Mouse (Mus musculus): Measurements from ENCODE around the gene Vash1.

Vash1 gene

DNA sequence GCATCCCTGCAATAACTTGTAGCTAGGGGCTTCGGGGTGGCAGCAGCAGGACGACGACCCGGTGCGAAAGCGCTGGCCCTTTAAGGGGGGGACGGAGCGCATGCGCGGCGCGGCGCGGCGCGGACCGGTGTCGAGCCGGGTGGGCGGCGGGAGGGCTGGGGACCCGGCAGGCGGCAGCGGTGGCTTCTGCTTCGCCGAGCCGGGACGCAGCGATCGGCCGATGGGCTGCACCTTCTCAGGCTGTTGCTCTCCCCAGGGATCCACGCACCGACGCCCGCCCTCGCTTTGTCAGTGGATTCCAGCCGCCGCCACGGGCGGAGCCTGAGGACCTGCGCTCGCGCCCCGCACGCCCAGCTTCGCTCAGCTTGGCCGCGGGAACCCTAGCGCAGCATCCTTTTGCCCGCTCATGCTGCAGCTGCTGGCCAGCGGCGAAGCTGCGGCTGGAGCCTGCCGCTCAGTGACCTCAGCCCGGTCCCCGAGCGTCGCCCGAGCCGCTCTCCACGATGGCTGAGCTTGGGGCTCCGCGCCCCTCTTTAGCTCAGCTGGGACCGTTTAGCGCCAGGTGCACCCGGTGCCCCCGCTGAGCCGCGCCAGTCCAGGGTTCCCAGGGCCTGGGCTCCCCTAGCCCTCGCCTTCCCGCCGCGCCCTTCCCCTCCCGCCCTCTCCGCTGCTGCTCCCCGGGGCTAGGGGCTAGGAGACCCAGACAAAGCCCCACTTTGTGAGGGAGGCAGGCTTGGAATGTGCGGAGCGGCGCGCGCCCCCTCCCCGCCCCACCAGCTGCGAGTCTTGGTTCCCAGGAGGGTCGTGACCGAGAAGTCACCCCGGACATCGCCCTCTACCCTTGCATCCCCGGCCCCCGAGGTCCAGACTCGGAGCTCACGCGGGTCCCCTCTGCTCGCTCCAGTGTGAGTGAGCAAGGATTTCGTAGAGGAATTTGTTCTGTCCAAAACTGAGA is at the start of gene Vash1:
Gene Vash1, plus strand, starts transcription at position 110 of the 955 bp plus-strand sequence.
- no peak for DNase-seq (ENCODE audit: extremely low read depth, insufficient read length, low spot score)

DNA sequence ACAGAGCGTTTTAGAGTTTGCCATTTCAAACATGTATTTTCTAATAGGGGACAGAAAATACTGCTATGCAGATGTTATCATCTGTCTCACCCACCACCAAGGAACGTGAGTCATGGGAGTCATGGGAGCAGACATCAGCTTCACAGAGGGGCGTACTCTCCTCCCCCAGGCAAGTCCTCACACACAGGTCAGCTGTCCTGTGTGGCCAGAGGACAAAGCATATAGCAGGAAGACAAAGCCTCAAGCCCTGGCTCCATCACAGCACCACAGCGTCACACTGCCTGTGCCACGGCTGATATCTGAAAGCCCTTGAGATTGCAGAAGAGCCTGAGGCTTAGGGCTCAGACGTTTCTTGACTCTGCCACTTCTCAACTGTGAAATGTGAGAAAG is 49.7 kb upstream of the Vash1 start:
- no peak for DNase-seq (ENCODE audit: extremely low read depth, insufficient read length, low spot score)

DNA sequence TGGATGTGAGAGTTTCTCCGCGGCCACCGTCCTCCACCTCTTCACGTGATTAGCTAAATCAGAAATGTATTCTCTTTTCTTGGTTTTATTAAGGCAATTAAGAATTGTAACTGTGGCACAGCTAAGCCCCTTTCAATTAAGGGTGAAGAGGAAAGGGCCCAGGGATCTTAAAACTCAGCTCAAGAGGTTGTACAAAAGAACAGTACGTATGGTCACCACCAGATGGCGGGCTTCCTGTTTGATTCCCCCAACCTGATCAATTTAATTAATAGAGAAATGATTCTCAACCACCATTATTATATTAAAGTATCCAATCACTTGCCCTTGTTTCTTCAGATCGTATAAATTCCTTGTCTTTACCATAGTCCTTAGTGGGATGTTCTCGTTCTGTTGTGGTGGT is 36.7 kb upstream of the Vash1 start:
- DNase-seq (ENCODE audit: extremely low read depth, insufficient read length, low spot score) = no peak

DNA sequence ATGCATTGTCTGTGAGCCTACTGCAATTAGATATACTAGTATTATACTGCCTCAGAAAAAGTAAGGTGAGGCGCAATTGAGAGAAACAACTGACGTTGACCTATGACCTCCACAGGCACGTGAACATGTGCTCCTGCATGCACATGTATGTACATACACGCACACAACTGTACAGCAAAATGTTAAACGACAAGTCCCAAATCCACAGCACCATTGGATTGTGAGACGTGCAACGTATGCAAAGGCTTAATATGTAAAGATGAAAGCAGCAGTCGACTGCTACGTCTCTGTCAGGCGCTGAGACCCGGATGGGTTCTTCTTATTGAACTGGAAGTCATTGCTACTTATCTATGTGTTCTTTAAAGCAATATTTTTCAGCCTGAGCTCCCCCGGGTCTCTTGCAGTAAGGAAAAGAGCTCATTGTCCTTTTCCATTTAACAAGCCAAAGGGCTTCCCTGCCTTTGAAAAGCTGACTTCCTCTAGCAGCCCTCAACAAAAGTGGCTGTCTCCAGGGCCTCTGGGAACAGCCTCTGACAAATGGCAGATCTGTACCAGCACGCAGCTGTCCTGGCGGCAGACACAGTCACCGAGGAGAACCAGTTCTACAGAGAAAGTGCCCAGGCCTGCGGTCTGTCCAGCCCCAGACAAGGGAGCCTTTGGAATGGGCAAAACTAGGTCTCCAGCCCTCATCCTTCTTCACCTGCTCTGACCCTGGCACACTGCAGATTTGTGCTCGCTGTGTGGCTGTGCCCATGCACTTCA is 33.8 kb upstream of the Vash1 start:
- DNase-seq (ENCODE audit: extremely low read depth, insufficient read length, low spot score) = no peak

DNA sequence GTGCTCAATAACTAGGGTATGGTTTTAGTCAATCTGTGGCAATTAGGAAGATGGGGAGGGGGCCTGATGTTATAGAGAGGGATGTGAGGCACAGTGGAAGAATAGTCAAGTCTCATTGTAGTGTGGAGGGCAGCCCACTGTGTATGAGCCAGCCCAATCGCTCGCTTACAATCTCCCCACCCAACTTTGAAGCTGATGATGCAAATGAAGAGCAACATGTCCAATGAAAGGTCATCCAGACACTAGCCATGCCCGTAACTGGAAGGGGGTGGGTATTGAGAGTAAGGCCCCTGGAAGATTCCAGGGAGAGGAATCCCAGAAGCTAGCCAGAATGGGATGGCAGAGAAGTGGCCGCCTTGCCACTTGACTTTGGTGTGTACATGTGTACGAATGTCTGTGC is 33.0 kb upstream of the Vash1 start:
- DNase-seq (ENCODE audit: extremely low read depth, insufficient read length, low spot score) = no peak

DNA sequence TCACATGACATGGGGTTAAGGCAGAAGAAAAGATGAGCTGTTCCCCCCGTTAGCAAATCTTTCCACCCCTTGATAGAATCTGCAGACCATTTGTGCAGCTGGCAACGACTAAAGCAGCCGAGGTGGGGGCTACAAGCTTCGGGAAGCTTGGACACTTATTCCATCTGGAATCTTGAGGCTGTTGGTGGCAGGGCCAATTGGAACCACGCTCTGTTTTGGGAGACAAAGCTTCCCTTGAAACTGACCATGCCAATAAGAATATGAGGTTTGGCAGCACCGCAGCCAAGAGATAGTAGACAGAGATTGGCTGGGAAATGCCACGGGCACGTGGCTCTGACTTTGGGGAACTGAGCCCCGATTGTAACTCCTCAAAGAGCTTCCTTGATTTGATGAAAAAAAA is 31.7 kb upstream of the Vash1 start:
- DNase-seq (ENCODE audit: extremely low read depth, insufficient read length, low spot score) = no peak

DNA sequence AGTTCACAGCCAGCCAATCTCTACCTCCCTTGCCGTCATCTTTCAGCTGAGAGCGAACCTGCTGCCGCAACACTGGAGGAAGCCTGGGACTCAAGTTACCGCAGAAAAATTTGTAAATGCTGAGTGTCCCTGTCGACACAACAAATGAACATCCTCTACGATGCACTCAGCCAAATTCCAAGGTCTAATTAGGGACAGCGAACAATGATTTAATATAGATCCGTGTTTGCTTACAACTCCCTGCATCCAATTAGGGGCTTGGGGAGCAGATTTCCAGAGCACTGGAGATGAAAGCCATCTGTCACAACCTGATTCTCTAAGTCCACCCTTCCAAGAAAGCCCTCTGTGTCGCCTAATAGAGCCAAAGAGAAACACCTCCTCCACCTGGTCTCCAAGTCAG is 31.2 kb upstream of the Vash1 start:
- DNase-seq (ENCODE audit: extremely low read depth, insufficient read length, low spot score) = no peak

DNA sequence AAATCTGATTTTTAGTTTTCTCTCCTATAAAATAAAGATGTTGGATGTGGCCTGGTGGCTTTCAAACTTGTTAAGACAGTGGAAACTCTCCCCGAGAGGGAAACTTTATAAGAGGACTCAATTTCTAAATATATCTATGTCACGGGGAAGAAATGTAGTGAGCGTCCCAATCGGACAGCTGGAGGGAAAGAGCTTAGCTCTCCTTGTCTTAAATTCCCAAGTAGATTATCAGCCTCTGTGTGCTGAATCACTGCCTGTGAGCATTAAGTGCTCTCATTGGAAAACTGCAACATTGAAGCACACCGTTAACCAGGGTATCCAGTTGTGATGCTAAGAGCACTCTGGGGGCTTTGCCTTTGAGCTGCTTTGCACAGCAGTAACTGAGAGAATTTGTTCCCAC is 30.8 kb upstream of the Vash1 start:
- DNase-seq (ENCODE audit: extremely low read depth, insufficient read length, low spot score) = no peak

DNA sequence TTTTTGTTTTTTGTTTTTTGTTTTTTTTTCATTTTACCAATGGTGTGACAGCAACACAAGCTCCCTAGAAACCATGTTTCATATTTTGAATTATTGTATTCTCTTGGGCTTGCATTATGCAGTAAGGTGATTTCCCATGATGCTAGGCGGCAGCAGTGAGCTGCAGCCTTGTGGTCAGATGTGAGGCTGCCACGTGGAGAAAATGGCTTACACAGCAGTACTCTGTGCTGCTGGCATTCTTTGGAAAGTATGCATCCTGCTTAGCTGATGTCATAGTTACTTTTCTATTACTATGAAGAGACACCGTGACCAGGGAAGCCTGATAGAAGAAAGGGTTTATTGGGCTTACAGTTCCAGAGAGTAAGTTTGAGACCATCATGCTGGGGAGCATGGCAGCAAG is 30.0 kb upstream of the Vash1 start:
- DNase-seq (ENCODE audit: extremely low read depth, insufficient read length, low spot score) = peak; percentile 6

DNA sequence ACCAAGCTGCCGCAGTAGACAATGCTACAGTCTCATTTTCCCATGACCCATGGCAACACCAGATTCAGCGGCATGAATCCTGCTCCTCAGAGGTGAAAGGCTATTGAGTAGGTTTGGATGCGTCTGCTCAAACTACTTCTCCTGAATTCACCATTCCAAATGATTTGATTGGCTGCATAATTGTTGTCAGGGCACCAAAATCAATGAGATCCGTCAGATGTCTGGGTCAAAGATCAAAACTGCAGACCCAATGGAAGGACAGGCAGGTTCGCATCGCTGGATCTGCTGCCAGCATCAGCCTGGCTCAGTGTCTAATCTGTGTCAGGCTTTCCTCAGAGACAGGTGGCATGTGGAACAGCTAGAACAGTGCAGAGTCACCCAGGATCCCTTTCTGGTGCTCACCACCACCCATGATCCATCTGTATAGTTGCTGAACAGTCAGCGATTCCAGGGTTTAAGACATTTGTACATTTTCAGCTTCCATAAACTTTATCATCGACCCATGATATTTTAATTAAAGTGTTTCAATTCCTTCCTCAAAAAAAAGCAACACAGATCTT is 27.1 kb upstream of the Vash1 start:
- no peak for DNase-seq (ENCODE audit: extremely low read depth, insufficient read length, low spot score)

DNA sequence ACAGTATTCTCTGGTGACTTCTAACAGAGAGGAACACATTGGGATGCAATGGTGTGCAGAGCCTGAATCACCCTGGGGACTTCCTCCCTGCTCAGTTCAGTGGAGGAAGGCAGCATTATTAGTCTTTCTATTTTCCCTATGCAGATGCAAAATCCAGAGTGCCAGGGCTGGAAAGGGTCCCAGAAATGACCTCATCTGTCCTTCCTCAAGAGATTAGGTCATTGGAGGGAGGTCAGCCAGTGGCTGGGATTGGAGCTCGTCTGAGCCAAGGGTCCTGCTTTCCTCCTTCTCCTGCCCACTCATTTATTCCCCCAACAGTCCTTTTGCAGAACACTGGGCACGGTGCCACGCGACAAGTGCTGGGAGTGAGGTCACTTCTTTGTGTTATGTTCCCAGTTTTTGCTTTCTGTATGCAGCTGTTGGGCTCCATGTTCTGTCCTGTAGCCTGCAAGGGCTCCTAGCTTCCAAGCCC is 25.9 kb upstream of the Vash1 start:
- peak; percentile 71 for DNase-seq (ENCODE audit: extremely low read depth, insufficient read length, low spot score)

DNA sequence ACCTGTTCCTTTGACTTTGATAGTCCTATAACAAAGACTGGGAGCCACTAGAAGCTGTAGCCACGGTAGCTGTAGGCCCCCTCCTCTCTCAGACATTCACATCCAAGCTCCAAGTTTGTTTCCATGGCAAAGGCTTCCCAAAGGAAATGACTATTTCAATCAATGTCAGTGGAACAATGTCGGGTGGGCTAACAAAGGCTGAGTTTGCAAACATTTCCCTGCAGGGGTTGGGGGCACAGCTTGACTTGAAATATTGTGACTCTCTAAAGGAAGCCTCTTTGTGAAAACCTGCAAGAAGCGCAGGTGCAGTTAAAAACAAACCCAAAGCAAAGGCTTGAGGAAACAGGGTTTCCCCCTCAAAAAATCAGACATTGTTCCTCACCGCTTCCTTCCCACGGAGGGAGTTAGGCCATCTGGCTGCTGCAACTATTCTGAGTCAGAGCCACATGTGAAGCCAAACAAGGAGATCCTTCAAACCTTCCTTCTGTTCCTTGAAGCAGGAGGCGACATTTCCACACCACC is 19.0 kb upstream of the Vash1 start:
- DNase-seq (ENCODE audit: extremely low read depth, insufficient read length, low spot score) = no peak

DNA sequence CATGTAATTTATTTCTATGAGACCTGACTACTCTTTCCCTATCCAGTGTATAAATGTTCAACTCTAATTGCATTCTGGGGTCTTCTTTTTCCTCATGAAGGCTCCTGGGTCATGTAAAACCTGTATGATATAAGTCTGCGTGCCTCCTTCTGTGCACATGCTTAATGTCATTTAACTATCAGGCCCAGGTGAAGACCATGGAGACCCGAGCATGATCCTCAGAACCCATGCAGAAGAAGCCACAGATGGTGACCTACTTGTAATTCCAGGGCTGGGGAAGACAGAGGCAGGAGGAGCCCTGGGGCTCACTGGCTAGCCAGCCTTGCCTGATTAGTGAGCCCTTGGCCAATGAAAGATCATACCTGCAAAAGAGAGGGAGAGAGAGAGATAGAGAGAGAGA is 18.0 kb upstream of the Vash1 start:
- DNase-seq (ENCODE audit: extremely low read depth, insufficient read length, low spot score) = no peak

DNA sequence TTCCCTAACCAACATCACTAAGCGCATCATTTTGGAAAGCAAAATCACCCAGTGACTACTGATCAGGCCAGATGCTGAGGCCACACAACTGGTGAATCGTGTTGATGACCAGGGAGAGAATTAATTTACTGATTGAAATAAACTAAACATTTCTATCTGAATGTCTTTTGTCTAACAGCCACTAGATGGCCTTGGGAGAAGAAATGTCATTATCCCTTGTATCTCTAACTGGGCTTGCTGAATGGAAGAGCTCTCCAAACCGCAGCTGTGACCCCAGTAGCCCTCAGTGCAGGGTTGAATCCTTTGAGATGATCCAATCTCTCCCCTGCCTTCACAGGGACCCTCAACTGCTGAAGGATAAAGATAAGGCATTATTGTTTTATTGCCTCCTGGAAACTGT is 12.8 kb upstream of the Vash1 start:
- no peak for DNase-seq (ENCODE audit: extremely low read depth, insufficient read length, low spot score)

DNA sequence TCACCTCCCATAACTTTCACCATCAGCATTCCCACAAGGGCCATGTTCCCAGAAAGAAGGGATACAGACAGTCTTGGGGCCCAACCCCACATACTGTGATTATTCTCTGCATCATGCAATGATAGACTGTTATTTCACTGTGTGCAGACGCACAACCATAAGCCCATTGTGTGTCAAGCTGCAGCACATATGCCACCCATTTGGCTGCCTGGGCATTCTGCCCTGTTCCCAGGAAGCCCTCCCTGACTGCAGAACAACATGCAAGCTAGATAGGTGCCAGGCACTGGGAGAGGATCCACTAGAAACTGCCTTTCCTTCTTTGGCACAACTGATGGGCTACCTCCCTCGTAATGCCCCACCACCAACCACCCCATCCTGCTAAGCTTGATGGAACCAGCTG is 10.1 kb upstream of the Vash1 start:
- no peak for DNase-seq (ENCODE audit: extremely low read depth, insufficient read length, low spot score)

DNA sequence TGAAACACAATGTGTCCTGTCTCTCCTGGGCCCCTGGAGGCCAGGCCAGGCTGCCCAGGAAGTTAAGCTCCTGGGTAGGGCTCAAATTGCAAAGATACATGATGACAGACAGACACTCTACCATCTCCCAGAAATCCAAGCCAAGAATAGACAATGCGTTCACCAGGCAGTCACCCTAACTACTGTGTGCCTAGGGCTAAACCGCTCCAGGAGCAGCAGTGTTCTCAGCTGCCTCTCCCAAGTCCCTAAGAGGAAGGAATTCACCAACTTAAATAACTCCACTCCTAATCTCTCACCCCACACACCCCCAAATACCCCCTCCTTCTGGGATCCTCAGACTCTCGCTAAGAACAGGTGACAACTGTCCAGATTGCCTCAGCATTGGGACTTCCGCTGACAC is 6.4 kb upstream of the Vash1 start:
- no peak for DNase-seq (ENCODE audit: extremely low read depth, insufficient read length, low spot score)

DNA sequence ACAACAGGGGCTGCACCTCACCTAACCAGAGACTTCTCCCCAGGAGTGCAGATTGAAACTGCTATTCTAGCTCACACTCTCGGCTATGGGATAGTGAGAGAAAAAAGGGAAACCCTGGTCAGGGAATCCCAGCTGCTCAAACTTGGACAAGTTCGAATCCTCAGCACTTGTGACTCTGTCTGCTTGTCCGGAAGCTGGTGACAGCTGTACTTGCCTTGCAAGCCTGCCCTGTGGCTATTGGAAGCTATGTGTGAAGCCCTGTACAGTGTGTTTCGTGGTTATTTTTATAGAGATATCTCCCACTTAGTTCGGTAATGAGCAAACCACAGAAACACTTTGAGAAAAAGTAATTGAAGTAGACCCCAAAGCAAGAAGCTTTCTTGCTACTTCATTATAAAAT is 6.0 kb upstream of the Vash1 start:
- no peak for DNase-seq (ENCODE audit: extremely low read depth, insufficient read length, low spot score)

DNA sequence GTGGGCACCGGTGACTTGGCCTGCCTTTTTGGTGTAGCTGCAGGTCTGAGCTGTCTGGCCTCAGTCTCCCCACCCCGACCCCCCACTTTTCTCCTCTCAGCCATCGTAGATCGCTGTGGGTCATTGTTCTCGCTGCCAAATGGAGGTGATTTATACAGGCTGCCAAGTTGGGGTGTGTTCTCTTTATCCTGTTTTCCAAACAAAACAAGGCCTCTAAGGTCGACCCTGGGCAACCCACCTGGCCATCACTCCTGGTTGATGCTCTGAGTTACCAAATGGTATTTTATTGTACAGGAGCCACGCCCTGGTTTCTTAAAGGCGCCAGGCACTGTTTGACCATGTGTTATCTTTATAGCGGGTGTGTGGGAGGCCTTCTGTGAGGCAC is 1.0 kb downstream of the Vash1 start:
- no peak for DNase-seq (ENCODE audit: extremely low read depth, insufficient read length, low spot score)

DNA sequence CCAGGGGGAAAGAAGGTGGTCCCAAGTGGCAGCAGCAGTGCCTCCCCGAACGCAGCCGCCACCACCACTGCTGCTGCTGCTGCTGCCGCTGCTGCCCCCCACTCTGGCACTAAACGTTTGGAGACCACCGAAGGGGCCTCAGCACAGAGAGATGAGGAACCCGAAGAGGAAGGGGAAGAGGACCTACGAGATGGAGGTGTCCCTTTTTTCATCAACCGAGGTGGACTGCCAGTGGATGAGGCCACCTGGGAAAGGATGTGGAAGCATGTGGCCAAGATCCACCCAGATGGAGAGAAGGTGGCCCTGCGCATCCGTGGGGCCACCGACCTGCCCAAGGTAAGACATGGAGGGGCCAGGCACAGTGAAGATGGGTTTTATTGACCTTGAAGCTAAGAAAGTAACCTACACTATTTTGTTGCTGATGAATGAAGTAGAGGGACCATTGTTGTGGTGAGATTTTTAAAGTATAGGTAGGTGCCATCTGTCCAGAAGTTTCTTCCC is 1.5 kb downstream of the Vash1 start:
- DNase-seq (ENCODE audit: extremely low read depth, insufficient read length, low spot score) = no peak

DNA sequence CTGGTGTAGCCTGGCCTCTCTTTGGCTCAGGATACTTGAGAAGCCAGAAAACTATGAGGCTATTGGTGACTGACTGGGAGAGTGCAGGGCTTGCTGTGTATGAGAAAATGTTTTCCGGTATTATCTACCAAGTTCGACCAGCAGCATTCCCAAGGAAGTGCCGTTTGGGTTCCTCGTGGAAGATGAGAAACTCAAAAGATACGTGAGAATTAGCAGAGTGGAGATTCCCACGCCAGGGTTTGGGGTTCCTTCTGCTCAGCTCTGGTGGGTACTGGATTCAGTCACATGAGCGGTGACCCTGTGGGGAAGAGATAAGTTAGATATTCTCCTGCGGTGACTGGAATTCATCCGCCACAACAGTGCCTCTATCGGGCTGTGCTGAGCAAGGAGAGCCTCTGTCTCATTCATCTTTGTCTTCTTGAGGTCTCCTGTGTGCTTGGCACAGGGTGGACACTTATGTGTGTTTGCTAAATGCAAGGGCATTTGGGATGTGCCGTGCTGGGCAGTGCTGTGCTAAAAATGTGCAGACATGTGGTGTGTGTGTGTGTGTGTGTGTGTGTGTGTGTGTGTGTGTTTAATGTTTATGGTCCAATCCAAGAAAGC is 2.2 kb downstream of the Vash1 start:
- DNase-seq (ENCODE audit: extremely low read depth, insufficient read length, low spot score) = no peak

DNA sequence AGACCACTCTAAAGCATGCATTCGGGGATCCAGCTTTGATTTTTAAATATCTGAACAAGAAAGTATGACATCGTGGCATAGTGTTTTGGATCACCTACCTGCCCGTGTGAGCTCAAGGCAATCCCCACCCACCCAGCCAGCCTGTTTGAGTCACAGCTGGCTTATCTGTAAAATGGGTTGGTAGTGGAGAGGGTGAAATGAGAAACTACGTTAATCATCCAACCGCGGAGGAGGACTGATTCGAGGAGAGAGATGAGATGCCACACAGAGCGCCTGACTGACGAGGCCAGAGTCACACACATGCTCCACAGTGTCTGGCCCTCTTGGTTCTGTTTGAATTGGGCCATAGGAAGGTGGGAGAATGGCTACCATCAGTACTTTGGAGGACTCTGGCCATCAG is 3.1 kb downstream of the Vash1 start:
- no peak for DNase-seq (ENCODE audit: extremely low read depth, insufficient read length, low spot score)
